Mouse (Mus musculus) midbrain, embryonic 15.5 days (tissue): ENCODE data around the gene Ifnk. TPM values are rescaled to one million over a fixed set of nuclear protein-coding genes. Genes with fewer than 3 reads are reported as not detected.

Experiments
- ATAC-seq: fragments of 200-750 bp; cut with Nextera tagmentation; replicated peaks from 2 replicates; pipeline ENCODE4 v1.8.0; 2017; ENCODE audit warnings: moderate TSS enrichment
- H3K27ac ChIP-seq: fragments of 300-500 bp; sonication (generic); 2 replicates; pipeline ENCODE4 v1.5.1; 2015; ENCODE audit warnings: mild to moderate bottlenecking, inconsistent platforms
- H3K27me3 ChIP-seq: fragments of 300-500 bp; sonication (generic); replicated peaks from 2 replicates; pipeline ENCODE4 v1.6.1; 2015; ENCODE audit warnings: inconsistent platforms
- H3K36me3 ChIP-seq: fragments of 300-500 bp; sonication (generic); replicated peaks from 2 replicates; pipeline ENCODE4 v1.6.1; 2015; ENCODE audit warnings: inconsistent platforms
- H3K4me1 ChIP-seq: fragments of 300-500 bp; sonication (generic); 2 replicates; pipeline ENCODE4 v1.6.1; 2015; ENCODE audit warnings: inconsistent platforms
- H3K4me2 ChIP-seq: fragments of 300-500 bp; sonication (generic); 2 replicates; pipeline ENCODE4 v1.6.1; 2015; ENCODE audit warnings: inconsistent platforms, mild to moderate bottlenecking, moderate library complexity
- H3K4me3 ChIP-seq: fragments of 300-500 bp; sonication (generic); 2 replicates; pipeline ENCODE4 v1.5.1; 2015; ENCODE audit warnings: mild to moderate bottlenecking, inconsistent platforms
- H3K9ac ChIP-seq: fragments of 300-500 bp; sonication (generic); 2 replicates; pipeline ENCODE4 v1.6.1; 2015; ENCODE audit warnings: mild to moderate bottlenecking, inconsistent platforms
- H3K9me3 ChIP-seq: fragments of 300-500 bp; sonication (generic); 2 replicates; pipeline ENCODE4 v1.6.1; 2016; ENCODE audit warnings: inconsistent platforms
- WGBS: fragments of 180-500 bp; shearing (Covaris S2); methylation state at CpG from one replicate; pipeline ENCODE4 v1.1.7; 2015; ENCODE audit warnings: mixed read lengths; 5-methylcytosine and 5-hydroxymethylcytosine counted together
- polyA plus RNA-seq: library from polyadenylated mRNA; unstranded; fragments of >200 nt; fragmentation: Nextera tagmentation; extraction: Ambion mirVana; gene quantifications from 2 replicates; pipeline ENCODE4 v1.2.1, GENCODE M21; 2015

Ifnk gene
- polyA plus RNA-seq, 1 experiment from 2014 or later = not detected

GRCm38 (mm10) chr4:35125299-35125777, 26.5 kb upstream of the Ifnk start:
- Histone ChIP-seq H3K9ac (no peak overlapping the region), H3K4me1 (peaks cover 22% of the 10 kb centered on the region)

GRCm38 (mm10) chr4:35126776-35127175, 25.1 kb upstream of the Ifnk start:
- Histone ChIP-seq H3K36me3 (no peaks in the 10 kb centered on the region), H3K4me1 (peaks cover 15% of the 10 kb centered on the region), H3K9me3 (no peaks in the 10 kb centered on the region), H3K9ac (no peak overlapping the region), H3K27me3 (no peaks in the 10 kb centered on the region), H3K4me3 (no peak overlapping the region), H3K27ac (no peak overlapping the region), H3K4me2 (no peak overlapping the region)
- WGBS = 46% methylated on average over 9 of the region's 9 CpGs
- no peak for ATAC-seq

More at GRCm38 (mm10) chr4:35125299-35125777, 26.5 kb upstream of the Ifnk start:
- H3K9me3 ChIP-seq = no peaks in the 10 kb centered on the region
- WGBS = 3% methylated on average over 6 of the region's 6 CpGs
- peak overlapping the region; percentile 11; the same call in 1 of the 2 replicates for H3K27ac ChIP-seq
- peak; percentile 79 for ATAC-seq
- H3K4me2 ChIP-seq = no peak overlapping the region; the same call in 1 of the 2 replicates
- no peak overlapping the region for H3K4me3 ChIP-seq
- no peaks in the 10 kb centered on the region for H3K36me3 ChIP-seq
- no peaks in the 10 kb centered on the region for H3K27me3 ChIP-seq

GRCm38 (mm10) chr4:35127759-35128158, 24.1 kb upstream of the Ifnk start:
- 50% methylated on average over 6 of the region's 6 CpGs for WGBS
- Histone ChIP-seq H3K4me2 (no peak overlapping the region), H3K4me3 (no peak overlapping the region), H3K27me3 (no peaks in the 10 kb centered on the region), H3K27ac (no peak overlapping the region), H3K9ac (no peak overlapping the region), H3K4me1 (peaks cover 11% of the 10 kb centered on the region), H3K9me3 (no peaks in the 10 kb centered on the region), H3K36me3 (no peaks in the 10 kb centered on the region)
- no peak for ATAC-seq

GRCm38 (mm10) chr4:35130411-35130948, 21.4 kb upstream of the Ifnk start:
- ATAC-seq = no peak
- no peak overlapping the region for H3K4me3 ChIP-seq
- H3K27me3 ChIP-seq = no peaks in the 10 kb centered on the region
- peaks cover 6% of the 10 kb centered on the region for H3K4me1 ChIP-seq
- H3K9ac ChIP-seq = no peak overlapping the region
- 72% methylated on average over 6 of the region's 6 CpGs for WGBS
- no peaks in the 10 kb centered on the region for H3K9me3 ChIP-seq
- no peak overlapping the region for H3K4me2 ChIP-seq
- H3K27ac ChIP-seq = no peak overlapping the region
- H3K36me3 ChIP-seq = no peaks in the 10 kb centered on the region

- Histone ChIP-seq H3K4me3 (no peak overlapping the region), H3K9me3 (no peaks in the 10 kb centered on the region), H3K36me3 (no peaks in the 10 kb centered on the region), H3K27ac (no peak overlapping the region), H3K9ac (no peak overlapping the region), H3K4me1 (no peaks in the 10 kb centered on the region), H3K27me3 (no peaks in the 10 kb centered on the region), H3K4me2 (no peak overlapping the region)
- 81% methylated on average over 4 of the region's 4 CpGs for WGBS
- no peak for ATAC-seq
Measured at GRCm38 (mm10) chr4:35131592-35131991, 20.3 kb upstream of the Ifnk start.

- Histone ChIP-seq H3K4me1 (no peaks in the 10 kb centered on the region), H3K36me3 (no peaks in the 10 kb centered on the region), H3K4me3 (no peak overlapping the region), H3K27me3 (no peaks in the 10 kb centered on the region), H3K4me2 (no peak overlapping the region), H3K27ac (no peak overlapping the region), H3K9ac (no peak overlapping the region), H3K9me3 (no peaks in the 10 kb centered on the region)
- ATAC-seq = no peak
- 93% methylated on average over 4 of the region's 4 CpGs for WGBS
Measured at GRCm38 (mm10) chr4:35133411-35133810, 18.4 kb upstream of the Ifnk start.

GRCm38 (mm10) chr4:35134846-35135611, 16.8 kb upstream of the Ifnk start:
- H3K4me3 ChIP-seq = no peak overlapping the region
- 90% methylated on average over 15 of the region's 15 CpGs for WGBS
- no peaks in the 10 kb centered on the region for H3K27me3 ChIP-seq
- ATAC-seq = no peak
- no peaks in the 10 kb centered on the region for H3K36me3 ChIP-seq
- H3K9me3 ChIP-seq = no peaks in the 10 kb centered on the region
- no peak overlapping the region for H3K4me2 ChIP-seq
- H3K4me1 ChIP-seq = no peaks in the 10 kb centered on the region
- no peak overlapping the region for H3K9ac ChIP-seq
- no peak overlapping the region for H3K27ac ChIP-seq

GRCm38 (mm10) chr4:35135806-35136205, 16.1 kb upstream of the Ifnk start:
- H3K4me2 ChIP-seq = no peak overlapping the region
- no peak for ATAC-seq
- no peak overlapping the region for H3K9ac ChIP-seq
- 82% methylated on average over 4 of the region's 4 CpGs for WGBS
- H3K4me3 ChIP-seq = no peak overlapping the region
- no peaks in the 10 kb centered on the region for H3K27me3 ChIP-seq
- H3K36me3 ChIP-seq = no peaks in the 10 kb centered on the region
- H3K4me1 ChIP-seq = no peaks in the 10 kb centered on the region
- H3K27ac ChIP-seq = no peak overlapping the region
- H3K9me3 ChIP-seq = no peaks in the 10 kb centered on the region

GRCm38 (mm10) chr4:35136996-35137395, 14.9 kb upstream of the Ifnk start:
- Histone ChIP-seq H3K27me3 (no peaks in the 10 kb centered on the region), H3K9ac (no peak overlapping the region), H3K36me3 (no peaks in the 10 kb centered on the region), H3K4me1 (no peaks in the 10 kb centered on the region), H3K27ac (no peak overlapping the region), H3K4me3 (no peak overlapping the region), H3K9me3 (no peaks in the 10 kb centered on the region), H3K4me2 (no peak overlapping the region)
- no peak for ATAC-seq
- WGBS = 86% methylated on average over 8 of the region's 8 CpGs

- Histone ChIP-seq H3K36me3 (no peaks in the 10 kb centered on the region), H3K9me3 (no peaks in the 10 kb centered on the region), H3K4me2 (no peak overlapping the region), H3K4me1 (no peaks in the 10 kb centered on the region), H3K9ac (no peak overlapping the region), H3K4me3 (no peak overlapping the region), H3K27ac (no peak overlapping the region), H3K27me3 (no peaks in the 10 kb centered on the region)
- no peak for ATAC-seq
- WGBS = 54% methylated on average over 6 of the region's 6 CpGs
Measured at GRCm38 (mm10) chr4:35138077-35138476, 13.8 kb upstream of the Ifnk start.

- 89% methylated on average over 6 of the region's 6 CpGs for WGBS
- H3K27me3 ChIP-seq = no peaks in the 10 kb centered on the region
- no peak overlapping the region for H3K27ac ChIP-seq
- no peak for ATAC-seq
- no peaks in the 10 kb centered on the region for H3K4me1 ChIP-seq
- no peaks in the 10 kb centered on the region for H3K9me3 ChIP-seq
- no peaks in the 10 kb centered on the region for H3K36me3 ChIP-seq
- H3K4me3 ChIP-seq = no peak overlapping the region
- no peak overlapping the region for H3K9ac ChIP-seq
- H3K4me2 ChIP-seq = no peak overlapping the region
Measured at GRCm38 (mm10) chr4:35140317-35140716, 11.5 kb upstream of the Ifnk start.

GRCm38 (mm10) chr4:35143472-35144102, 8.3 kb upstream of the Ifnk start:
- no peaks in the 10 kb centered on the region for H3K4me1 ChIP-seq
- ATAC-seq = no peak
- WGBS = 89% methylated on average over 12 of the region's 12 CpGs
- H3K36me3 ChIP-seq = no peaks in the 10 kb centered on the region
- H3K9ac ChIP-seq = no peak overlapping the region
- no peak overlapping the region for H3K27ac ChIP-seq
- no peak overlapping the region for H3K4me3 ChIP-seq
- H3K27me3 ChIP-seq = no peaks in the 10 kb centered on the region
- H3K9me3 ChIP-seq = no peaks in the 10 kb centered on the region
- no peak overlapping the region for H3K4me2 ChIP-seq
